Mouse (Mus musculus) limb, embryonic 10.5 days (tissue): ENCODE results near the gene Smim24. TPM values are rescaled to one million over a fixed set of nuclear protein-coding genes. Genes with fewer than 3 reads are reported as not detected.

Experiments
- DNase-seq: peaks from one replicate; pipeline ENCODE4 v3.0.0-alpha.2; 2017; ENCODE audit warnings: low spot score
- H3K27ac ChIP-seq: fragments of 300-500 bp; sonication (generic); 2 replicates; pipeline ENCODE4 v1.5.1; 2016; ENCODE audit warnings: mild to moderate bottlenecking
- H3K27me3 ChIP-seq: fragments of 300-500 bp; sonication (generic); 2 replicates; pipeline ENCODE4 v1.6.1; 2016; ENCODE audit warnings: low read depth, mild to moderate bottlenecking; ENCODE audit not compliant: poor library complexity, severe bottlenecking
- H3K36me3 ChIP-seq: fragments of 300-500 bp; sonication (generic); 2 replicates; pipeline ENCODE4 v1.6.1; 2016; ENCODE audit warnings: mild to moderate bottlenecking, moderate library complexity
- H3K4me1 ChIP-seq: fragments of 300-500 bp; sonication (generic); 2 replicates; pipeline ENCODE4 v1.6.1; 2016
- H3K4me3 ChIP-seq: fragments of 300-500 bp; sonication (generic); 2 replicates; pipeline ENCODE4 v1.5.1; 2016; ENCODE audit warnings: mild to moderate bottlenecking, moderate library complexity
- H3K9me3 ChIP-seq: fragments of 300-500 bp; sonication (generic); replicated peaks from 2 replicates; pipeline ENCODE4 v1.6.1; 2016; ENCODE audit warnings: mild to moderate bottlenecking
- WGBS: fragments of 180-500 bp; shearing (Covaris S2); methylation state at CpG from one replicate; pipeline ENCODE4 v1.1.7; 2016; 5-methylcytosine and 5-hydroxymethylcytosine counted together
- polyA plus RNA-seq: library from polyadenylated mRNA; unstranded; fragments of >200 nt; fragmentation: Nextera tagmentation; extraction: Ambion mirVana; gene quantifications from 2 replicates; pipeline ENCODE4 v1.2.1, GENCODE M21; 2016

Smim24 gene
- polyA plus RNA-seq, 1 experiment from 2014 or later: 2.9 TPM

DNA sequence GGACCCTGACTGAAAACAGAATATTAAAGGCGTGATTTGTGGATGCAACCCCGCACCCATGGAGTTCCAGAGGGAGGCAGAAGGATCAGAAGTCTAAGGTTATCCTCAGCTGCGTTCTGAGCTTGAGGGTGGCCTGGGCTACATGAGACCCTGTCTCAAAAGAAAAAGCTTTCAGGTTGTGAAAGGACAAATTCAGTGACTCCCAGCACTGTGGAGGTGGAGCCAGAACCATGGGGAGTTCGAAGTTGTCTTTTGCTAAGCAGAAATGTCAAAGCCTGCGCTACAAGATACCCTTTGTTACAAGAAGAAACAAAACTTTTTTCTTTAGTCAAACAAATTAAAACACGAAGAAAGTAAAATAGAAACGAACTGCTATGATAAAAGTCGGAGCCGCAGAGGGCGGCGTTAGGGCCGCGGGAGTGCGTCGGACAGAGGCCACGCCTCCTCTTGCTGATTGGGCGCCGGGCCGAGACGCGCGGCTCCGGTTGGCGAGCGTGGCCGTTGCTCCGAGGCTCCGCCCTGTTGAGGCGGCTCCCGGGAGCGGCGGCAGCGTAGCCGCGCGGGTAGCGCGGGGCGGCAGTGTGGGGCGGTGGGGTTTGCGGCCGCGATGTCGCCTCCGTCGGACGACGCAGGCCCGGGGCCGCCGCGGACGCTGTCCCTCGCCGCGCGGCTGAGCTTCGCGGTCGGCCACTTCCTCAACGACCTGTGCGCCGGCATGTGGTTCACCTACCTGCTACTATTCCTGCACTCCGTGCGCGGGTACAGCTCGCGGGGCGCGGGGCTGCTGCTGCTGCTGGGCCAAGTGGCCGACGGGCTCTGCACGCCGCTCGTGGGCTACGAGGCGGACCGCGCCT lies 35.6 kb upstream of the Smim24 start, which contains the start of gene Mfsd12:
Gene Mfsd12 (plus strand): TSS at position 501 of the 854 bp plus-strand sequence.
- DNase-seq: peak; percentile 90
- peak within 1 kb of the TSS; percentile 84 for H3K27ac ChIP-seq
- H3K27me3 ChIP-seq: peaks cover 33% of the 10 kb centered on the region
- WGBS: 2% methylated on average over 79 of the region's 79 CpGs
- peaks cover 70% of the 10 kb centered on the region for H3K4me1 ChIP-seq
- no peaks in the 10 kb centered on the region for H3K9me3 ChIP-seq
- H3K4me3 ChIP-seq: peak within 1 kb of the TSS; percentile 82
- peaks cover 13% of the 10 kb centered on the region for H3K36me3 ChIP-seq

DNA sequence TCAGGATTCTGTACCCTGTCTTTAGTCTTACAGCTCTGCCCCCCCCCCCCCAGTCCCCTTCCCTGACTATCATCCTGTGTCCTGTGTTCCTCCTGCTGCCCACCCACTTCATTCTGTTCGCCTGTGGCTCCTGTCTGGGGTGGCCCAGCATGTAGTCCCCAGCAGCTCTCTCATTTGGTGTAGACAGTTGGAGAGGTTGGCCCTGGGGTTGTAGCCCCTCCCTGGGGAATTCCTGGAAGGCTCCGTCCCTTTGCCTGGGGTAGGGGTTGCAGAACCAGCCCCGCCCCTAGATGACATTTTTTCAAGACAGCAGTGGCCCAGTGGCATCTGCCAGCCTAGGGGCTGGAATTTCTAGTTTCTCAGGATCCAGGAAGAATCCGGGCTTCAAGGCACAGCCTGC lies 34.6 kb upstream of the Smim24 start:
- WGBS: 43% methylated on average over 4 of the region's 4 CpGs
- Histone ChIP-seq H3K27ac (no peak overlapping the region), H3K4me3 (peak overlapping the region; percentile 82), H3K36me3 (peaks cover 23% of the 10 kb centered on the region), H3K9me3 (no peaks in the 10 kb centered on the region), H3K27me3 (peaks cover 43% of the 10 kb centered on the region), H3K4me1 (peaks cover 75% of the 10 kb centered on the region)
- DNase-seq: no peak

DNA sequence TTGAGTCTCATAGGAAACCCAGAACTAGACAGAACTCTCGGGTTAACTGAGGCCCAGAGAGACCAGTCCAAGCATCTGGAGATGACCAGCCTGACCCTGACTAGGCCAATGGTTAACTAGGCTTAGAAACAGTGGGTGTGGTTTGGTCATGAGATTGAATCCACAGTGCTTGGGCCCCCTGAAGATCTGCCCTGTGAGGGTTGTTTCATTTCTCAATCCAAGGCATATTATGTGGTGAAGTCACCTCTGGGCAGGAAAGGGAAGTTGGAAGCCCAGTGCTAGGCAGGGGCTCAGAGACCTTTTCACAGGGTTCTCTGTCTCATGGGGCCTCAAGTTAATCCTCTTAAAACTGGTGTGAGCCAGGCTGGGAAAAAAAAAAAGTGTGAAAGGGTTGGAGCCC lies 34.0 kb upstream of the Smim24 start:
- 85% methylated on average over 1 of the region's 1 CpGs for WGBS
- Histone ChIP-seq H3K4me1 (peaks cover 81% of the 10 kb centered on the region), H3K4me3 (no peak overlapping the region; the same call in 1 of the 2 replicates), H3K27ac (no peak overlapping the region), H3K27me3 (peaks cover 50% of the 10 kb centered on the region), H3K9me3 (no peaks in the 10 kb centered on the region), H3K36me3 (peaks cover 23% of the 10 kb centered on the region)
- no peak for DNase-seq

DNA sequence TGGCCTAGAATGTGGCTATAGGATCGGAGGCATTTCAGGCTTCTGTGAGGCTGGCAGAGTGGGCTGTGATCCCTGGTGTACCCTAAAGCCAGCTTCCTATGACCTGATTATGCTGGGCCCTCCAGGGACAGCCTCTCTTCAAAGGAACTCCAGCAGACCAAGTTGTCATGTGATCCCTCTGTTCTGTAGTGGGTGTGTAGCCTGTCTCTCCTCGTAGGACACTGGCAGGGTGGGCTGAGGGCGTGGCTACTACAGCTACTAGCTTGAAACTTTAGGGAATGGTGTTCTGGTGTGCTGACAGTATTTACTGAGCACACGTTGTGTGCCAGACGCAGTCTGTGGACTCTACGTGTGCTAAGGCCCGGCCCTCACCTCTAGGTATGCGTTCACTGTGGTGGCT lies 32.1 kb upstream of the Smim24 start:
- Histone ChIP-seq H3K36me3 (peaks cover 23% of the 10 kb centered on the region), H3K9me3 (no peaks in the 10 kb centered on the region), H3K4me1 (peaks cover 86% of the 10 kb centered on the region), H3K4me3 (no peak overlapping the region), H3K27me3 (peaks cover 68% of the 10 kb centered on the region), H3K27ac (peak overlapping the region; percentile 7; the same call in 1 of the 2 replicates)
- no peak for DNase-seq
- 67% methylated on average over 8 of the region's 8 CpGs for WGBS

DNA sequence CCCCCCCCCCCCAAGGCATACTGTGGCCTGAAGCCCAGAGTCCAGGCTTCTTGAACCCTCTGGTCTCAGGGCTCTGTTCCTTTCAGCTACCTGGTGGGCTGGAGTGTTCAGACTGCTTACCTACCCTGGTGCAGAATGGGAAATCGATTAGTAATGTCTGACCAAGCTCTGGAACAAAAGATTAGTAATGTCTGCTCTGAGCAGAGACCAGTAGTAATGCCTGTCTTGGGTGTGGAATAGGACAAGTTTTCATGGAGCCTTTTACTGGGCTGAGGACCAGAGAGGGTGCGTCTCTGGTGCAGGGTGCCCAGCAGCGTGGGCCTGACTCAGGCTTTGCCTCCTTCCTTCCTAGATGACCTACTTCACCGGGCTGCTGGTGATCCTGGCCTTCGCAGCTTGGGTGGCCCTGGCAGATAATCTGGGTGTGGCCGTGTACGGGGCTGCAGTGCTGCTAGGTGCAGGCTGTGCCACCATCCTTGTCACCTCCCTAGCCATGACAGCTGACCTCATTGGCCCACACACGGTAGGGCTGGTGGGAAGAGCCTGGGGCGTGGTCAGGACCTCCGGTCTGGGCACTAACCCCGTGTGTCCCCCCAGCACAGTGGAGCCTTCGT lies 30.4 kb upstream of the Smim24 start:
- H3K27me3 ChIP-seq: peaks cover 57% of the 10 kb centered on the region

DNA sequence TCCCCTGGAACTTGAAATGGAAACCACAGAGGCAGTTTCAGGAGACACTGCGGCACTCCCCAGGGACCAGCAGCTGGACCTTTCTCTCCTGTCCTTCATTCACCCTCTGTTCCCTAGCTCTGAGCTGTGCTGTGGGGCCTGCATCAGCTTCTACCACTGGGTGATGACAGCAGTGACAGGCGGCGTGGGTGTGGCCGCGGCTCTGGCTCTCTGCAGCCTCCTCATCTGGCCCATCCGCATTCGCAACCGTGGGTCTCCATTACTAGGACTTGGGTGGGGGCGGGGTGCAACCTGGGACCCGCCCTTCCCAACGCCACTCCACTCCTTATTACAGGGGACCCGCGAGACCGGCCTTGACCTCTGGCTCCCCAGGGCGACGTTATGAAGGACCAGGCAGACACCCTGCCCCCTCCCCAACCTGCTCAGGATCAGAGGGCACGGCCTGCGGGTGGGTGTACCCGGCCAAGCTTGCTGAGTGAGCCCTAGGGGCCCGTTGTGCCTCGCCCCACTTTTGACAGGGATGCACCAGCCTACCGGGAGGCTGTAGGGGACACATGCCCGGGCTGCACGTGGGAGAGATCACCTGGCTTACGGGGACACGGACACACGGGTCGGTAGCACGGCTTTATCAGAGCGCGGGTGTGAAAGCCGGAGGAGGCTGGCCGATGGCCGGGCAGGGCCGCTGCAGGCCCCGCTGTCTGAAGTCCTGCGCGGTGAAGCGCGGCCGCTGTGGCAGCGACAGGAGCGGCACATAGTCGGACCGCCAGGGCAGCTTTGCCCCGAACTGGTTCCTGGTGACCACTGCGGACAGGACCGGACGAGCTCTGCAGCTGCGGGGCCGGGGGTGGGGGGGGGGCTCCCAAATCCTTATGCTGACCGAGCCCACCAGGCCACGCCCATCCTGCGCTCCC lies 29.2 kb upstream of the Smim24 start:
- H3K36me3 ChIP-seq: peaks cover 53% of the 10 kb centered on the region
- 9% methylated on average over 54 of the region's 54 CpGs for WGBS
- no peak for DNase-seq
- peak overlapping the region; percentile 21; the same call in 1 of the 2 replicates for H3K27ac ChIP-seq
- H3K4me3 ChIP-seq: peak overlapping the region; percentile 47
- peaks cover 48% of the 10 kb centered on the region for H3K27me3 ChIP-seq
- no peaks in the 10 kb centered on the region for H3K9me3 ChIP-seq
- peaks cover 74% of the 10 kb centered on the region for H3K4me1 ChIP-seq

More for the DNA sequence above, 30.4 kb upstream of the Smim24 start:
- H3K4me1 ChIP-seq: peaks cover 87% of the 10 kb centered on the region
- no peak overlapping the region for H3K27ac ChIP-seq
- 0 out of 2 replicates have a peak overlapping the region, but pooled peaks have one; percentile 2 for H3K4me3 ChIP-seq
- DNase-seq: no peak
- H3K9me3 ChIP-seq: no peaks in the 10 kb centered on the region
- 74% methylated on average over 12 of the region's 12 CpGs for WGBS
- peaks cover 41% of the 10 kb centered on the region for H3K36me3 ChIP-seq

DNA sequence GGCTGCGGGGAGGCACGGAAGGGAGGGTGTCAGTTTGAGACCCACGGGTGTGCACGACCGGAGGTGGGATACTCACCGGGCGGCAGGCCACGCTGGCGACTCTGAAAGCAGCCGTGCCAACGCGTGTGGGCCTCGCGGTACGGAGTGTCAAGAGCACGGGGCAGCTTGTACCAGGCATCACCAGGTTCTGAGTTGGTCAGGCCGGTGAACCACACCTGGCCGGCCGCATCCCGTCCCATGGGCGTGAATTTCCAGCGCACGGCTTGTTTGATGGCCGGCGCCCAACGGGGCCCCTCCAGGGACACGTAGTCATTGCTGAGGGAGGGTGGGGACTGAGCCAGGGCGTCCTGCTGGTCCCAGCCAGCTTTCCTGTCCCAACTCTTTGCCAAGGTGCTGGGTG lies 28.2 kb upstream of the Smim24 start:
- WGBS: 11% methylated on average over 28 of the region's 28 CpGs
- Histone ChIP-seq H3K4me1 (peaks cover 64% of the 10 kb centered on the region), H3K36me3 (peaks cover 63% of the 10 kb centered on the region), H3K27ac (no peak overlapping the region), H3K4me3 (peak overlapping the region; percentile 47), H3K27me3 (peaks cover 40% of the 10 kb centered on the region), H3K9me3 (no peaks in the 10 kb centered on the region)
- no peak for DNase-seq

DNA sequence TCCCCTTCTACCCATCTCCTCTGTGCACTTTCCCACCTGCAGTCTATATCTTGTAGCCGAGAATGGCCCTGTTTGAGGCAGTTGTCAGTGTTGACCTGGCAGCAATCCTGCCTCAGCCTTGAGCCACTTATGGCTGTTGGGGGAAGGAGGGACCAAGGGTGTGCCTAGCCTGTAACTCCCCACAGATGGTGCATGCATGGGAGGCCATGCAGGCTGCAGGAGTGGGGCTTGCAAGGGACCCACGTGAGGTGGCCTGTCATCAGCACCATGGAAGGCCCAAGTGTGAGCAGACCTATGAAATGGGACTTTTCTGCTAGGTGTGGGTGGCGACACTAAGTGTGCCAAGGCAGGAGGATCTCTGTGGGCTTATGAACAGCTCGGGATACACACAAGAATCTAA lies 27.8 kb upstream of the Smim24 start:
- Histone ChIP-seq H3K9me3 (no peaks in the 10 kb centered on the region), H3K27me3 (peaks cover 40% of the 10 kb centered on the region), H3K4me1 (peaks cover 62% of the 10 kb centered on the region), H3K36me3 (peaks cover 67% of the 10 kb centered on the region), H3K4me3 (peak overlapping the region; percentile 47), H3K27ac (no peak overlapping the region)
- WGBS: 38% methylated on average over 4 of the region's 4 CpGs
- DNase-seq: no peak

DNA sequence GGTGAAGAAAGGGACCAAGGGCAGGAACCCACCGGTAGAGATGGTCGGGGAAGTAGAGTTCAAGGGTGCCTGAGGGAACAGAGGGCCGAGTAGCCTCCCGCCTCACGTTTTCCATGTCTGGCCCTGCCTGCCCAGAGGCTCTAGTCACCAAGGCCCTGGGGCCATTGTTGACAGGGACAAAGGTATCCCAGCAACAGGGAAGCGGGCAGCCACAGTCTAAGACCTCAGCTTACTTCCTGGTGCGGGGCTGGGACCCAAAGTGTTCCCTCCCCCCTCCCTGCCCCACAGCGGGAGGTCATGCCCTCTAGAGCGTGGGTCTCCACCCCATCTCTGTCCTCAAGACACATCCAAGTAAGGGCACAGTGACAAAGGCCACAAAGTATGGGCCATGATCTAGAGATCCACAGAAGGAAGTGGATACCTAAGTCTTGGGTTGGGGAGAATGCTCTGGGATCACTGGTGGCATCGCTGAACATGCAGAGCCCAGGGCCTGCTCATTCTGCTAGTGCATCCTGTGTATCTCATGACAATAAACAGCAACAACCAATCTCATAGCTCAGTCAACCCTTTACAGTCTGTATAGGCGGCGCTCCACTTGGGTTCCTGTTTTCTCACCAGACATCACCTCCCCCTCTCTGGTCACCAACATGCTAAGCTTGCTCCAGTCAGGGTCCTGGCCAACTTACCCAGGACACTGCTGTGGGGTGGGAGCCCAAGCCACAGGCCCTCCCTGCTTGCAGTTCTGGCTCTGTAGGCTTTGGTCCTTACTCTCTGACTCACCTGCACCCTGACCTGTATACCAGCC lies 27.0 kb upstream of the Smim24 start, which contains the start of gene 4930404N11Rik:
Gene 4930404N11Rik (minus strand): TSS at position 145 of the 805 bp plus-strand sequence.
- Histone ChIP-seq H3K27ac (no peak within 1 kb of the TSS), H3K4me3 (peak within 1 kb of the TSS; percentile 47), H3K36me3 (peaks cover 75% of the 10 kb centered on the region), H3K27me3 (peaks cover 40% of the 10 kb centered on the region), H3K4me1 (peaks cover 56% of the 10 kb centered on the region), H3K9me3 (no peaks in the 10 kb centered on the region)
- WGBS: 29% methylated on average over 12 of the region's 12 CpGs
- no peak for DNase-seq

DNA sequence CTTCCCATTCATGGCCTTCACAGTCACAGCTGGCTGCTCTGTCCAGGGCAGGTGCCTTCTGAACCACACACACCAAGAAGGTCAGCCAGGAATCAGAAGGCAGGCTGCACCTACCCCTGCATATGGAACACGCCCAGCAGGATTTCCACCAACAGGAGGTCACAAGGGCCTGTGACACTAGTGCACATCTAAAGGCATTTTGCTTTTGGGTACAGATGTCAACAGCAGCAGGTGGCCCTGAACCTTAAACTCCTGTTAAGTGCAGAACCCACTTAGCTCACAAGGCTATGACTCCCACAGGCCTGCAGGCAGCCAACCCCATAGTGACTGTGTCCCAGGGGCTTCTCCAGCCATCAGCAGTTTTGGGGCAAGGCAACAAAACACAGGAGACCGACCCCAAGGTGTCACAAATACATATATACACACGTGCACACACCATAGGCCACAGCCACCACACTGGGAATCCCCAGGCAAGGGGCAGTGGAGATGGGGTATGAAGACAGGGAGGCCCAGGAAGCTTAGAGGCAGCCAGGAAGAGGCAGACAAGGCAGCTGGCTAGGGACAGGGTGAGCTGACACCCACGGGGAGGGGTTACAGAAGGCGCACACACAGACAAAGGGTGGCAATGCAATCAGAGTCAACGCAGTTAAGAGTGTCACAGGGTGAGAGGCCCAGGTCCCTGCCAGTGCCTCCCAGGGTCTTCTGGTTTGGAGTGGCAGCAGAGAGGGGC lies 26.2 kb upstream of the Smim24 start:
- H3K4me3 ChIP-seq: 0 out of 2 replicates have a peak overlapping the region, but pooled peaks have one; percentile 2
- peaks cover 49% of the 10 kb centered on the region for H3K4me1 ChIP-seq
- WGBS: 83% methylated on average over 6 of the region's 6 CpGs
- H3K36me3 ChIP-seq: peaks cover 75% of the 10 kb centered on the region
- DNase-seq: no peak
- H3K9me3 ChIP-seq: no peaks in the 10 kb centered on the region
- no peak overlapping the region for H3K27ac ChIP-seq
- H3K27me3 ChIP-seq: peaks cover 40% of the 10 kb centered on the region

DNA sequence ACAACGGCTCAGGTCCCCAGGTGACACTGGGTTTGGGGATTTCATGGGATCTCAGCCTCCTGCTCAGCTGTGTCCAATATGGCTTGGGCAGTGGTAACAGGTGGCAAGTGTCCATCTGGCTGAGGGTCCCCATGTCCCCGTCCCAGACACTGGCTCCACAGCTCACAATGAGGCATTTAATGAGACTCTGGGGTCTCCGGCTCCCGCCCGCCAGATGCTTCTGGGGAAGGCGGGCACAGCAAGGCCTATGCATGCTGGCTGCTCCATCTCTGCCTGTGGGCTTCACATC lies 25.7 kb upstream of the Smim24 start:
- Histone ChIP-seq H3K36me3 (peaks cover 75% of the 10 kb centered on the region), H3K4me1 (peaks cover 44% of the 10 kb centered on the region), H3K4me3 (no peak overlapping the region), H3K27ac (no peak overlapping the region), H3K9me3 (no peaks in the 10 kb centered on the region), H3K27me3 (peaks cover 38% of the 10 kb centered on the region)
- no peak for DNase-seq
- WGBS: 90% methylated on average over 6 of the region's 6 CpGs
